Mouse (Mus musculus) kidney, postnatal 0 days (tissue): ENCODE measurements at regions not wholly inside any gene's neighbourhood (a gene's known extent, or its start where the extent isn't known, plus 50 kb on each side); places are given as distances from the start of the nearest gene placed in this dataset.

Source experiments
- ATAC-seq: fragments of 200-750 bp; cut with Nextera tagmentation; replicated peaks from 2 replicates; pipeline ENCODE4 v1.8.0; 2017; ENCODE audit warnings: low read depth, moderate number of reproducible peaks, moderate TSS enrichment, moderate library complexity; ENCODE audit not compliant: low FRiP score
- DNase-seq: peaks from one replicate; pipeline ENCODE4 v3.0.0-alpha.2; 2016; ENCODE audit warnings: low spot score
- H3K27ac ChIP-seq: fragments of 300-500 bp; sonication (generic); 2 replicates; pipeline ENCODE4 v1.5.1; 2014; ENCODE audit warnings: mild to moderate bottlenecking
- H3K27me3 ChIP-seq: fragments of 300-500 bp; sonication (generic); 2 replicates; pipeline ENCODE4 v1.6.1; 2014; ENCODE audit warnings: low read length, mixed read lengths; ENCODE audit not compliant: insufficient read depth
- H3K36me3 ChIP-seq: fragments of 300-500 bp; sonication (generic); 2 replicates; pipeline ENCODE4 v1.6.1; 2014; ENCODE audit warnings: low read length, mixed read lengths; ENCODE audit not compliant: insufficient read depth
- H3K4me1 ChIP-seq: fragments of 300-500 bp; sonication (generic); replicated peaks from 2 replicates; pipeline ENCODE4 v1.6.1; 2014; ENCODE audit warnings: antibody characterized with exemption, low read length, mixed read lengths; ENCODE audit not compliant: insufficient read depth
- H3K4me2 ChIP-seq: fragments of 300-500 bp; sonication (generic); 2 replicates; pipeline ENCODE4 v1.6.1; 2014; ENCODE audit warnings: mild to moderate bottlenecking, low read length, moderate library complexity, mixed read lengths
- H3K4me3 ChIP-seq: fragments of 300-500 bp; sonication (generic); replicated peaks from 2 replicates; pipeline ENCODE4 v1.5.1; 2014; ENCODE audit warnings: low read depth, low read length
- H3K9ac ChIP-seq: fragments of 300-500 bp; sonication (generic); 2 replicates; pipeline ENCODE4 v1.6.1; 2014; ENCODE audit warnings: low read depth, low read length
- H3K9me3 ChIP-seq: fragments of 300-500 bp; sonication (generic); replicated peaks from 2 replicates; pipeline ENCODE4 v1.6.1; 2016; ENCODE audit warnings: low read length, inconsistent platforms, mixed read lengths
- CTCF ChIP-seq: IDR thresholded peaks from 2 replicates; pipeline ENCODE4 v1.5.1; 2016; ENCODE audit warnings: antibody characterized with exemption, low read depth, mild to moderate bottlenecking, moderate library complexity
- WGBS: fragments of 180-500 bp; shearing (Covaris S2); extraction: QIAGEN DNeasy Blood & Tissue Kit; methylation state at CpG from one replicate; pipeline ENCODE4 v1.1.7; 2014; 5-methylcytosine and 5-hydroxymethylcytosine counted together

- Histone ChIP-seq H3K27me3 (no peaks in the 10 kb centered on the region), H3K9ac (no peak overlapping the region), H3K4me2 (no peak overlapping the region), H3K9me3 (no peaks in the 10 kb centered on the region), H3K27ac (no peak overlapping the region), H3K4me1 (no peaks in the 10 kb centered on the region), H3K36me3 (no peaks in the 10 kb centered on the region), H3K4me3 (no peak overlapping the region)
- DNase-seq, result peak; percentile 65
- peak; percentile 67 for TF ChIP-seq CTCF
- WGBS, result 40% methylated on average over 2 of the region's 2 CpGs
- no peak for ATAC-seq
Measured at GRCm38 (mm10) chr15:15329796-15330195, 1398.8 kb upstream of the Cdh9 start.

GRCm38 (mm10) chr15:15331947-15332346 lies 1396.6 kb upstream of the Cdh9 start:
- no peak for DNase-seq
- Histone ChIP-seq H3K36me3 (no peaks in the 10 kb centered on the region), H3K27me3 (no peaks in the 10 kb centered on the region), H3K9me3 (no peaks in the 10 kb centered on the region), H3K4me1 (no peaks in the 10 kb centered on the region), H3K9ac (no peak overlapping the region), H3K4me2 (no peak overlapping the region), H3K4me3 (no peak overlapping the region), H3K27ac (no peak overlapping the region)
- ATAC-seq, result no peak
- TF ChIP-seq CTCF, result no peak

- H3K27ac ChIP-seq, result no peak overlapping the region
- H3K9me3 ChIP-seq, result no peaks in the 10 kb centered on the region
- peak; percentile 56 for DNase-seq
- no peaks in the 10 kb centered on the region for H3K27me3 ChIP-seq
- 81% methylated on average over 1 of the region's 1 CpGs for WGBS
- TF ChIP-seq CTCF, result no peak
- no peaks in the 10 kb centered on the region for H3K4me1 ChIP-seq
- H3K36me3 ChIP-seq, result no peaks in the 10 kb centered on the region
- H3K4me3 ChIP-seq, result no peak overlapping the region
- H3K9ac ChIP-seq, result no peak overlapping the region
- no peak overlapping the region for H3K4me2 ChIP-seq
- ATAC-seq, result no peak
Measured at GRCm38 (mm10) chr15:15361841-15362240, 1366.7 kb upstream of the Cdh9 start.

- no peaks in the 10 kb centered on the region for H3K36me3 ChIP-seq
- H3K4me3 ChIP-seq, result no peak overlapping the region
- WGBS, result 68% methylated on average over 7 of the region's 7 CpGs
- H3K27ac ChIP-seq, result no peak overlapping the region
- no peak for TF ChIP-seq CTCF
- H3K4me1 ChIP-seq, result no peaks in the 10 kb centered on the region
- no peaks in the 10 kb centered on the region for H3K9me3 ChIP-seq
- no peaks in the 10 kb centered on the region for H3K27me3 ChIP-seq
- ATAC-seq (no peak), DNase-seq (peak; percentile 69)
- no peak overlapping the region for H3K9ac ChIP-seq
- H3K4me2 ChIP-seq, result no peak overlapping the region
Measured at GRCm38 (mm10) chr15:15392300-15393022, 1336.1 kb upstream of the Cdh9 start.
